Mouse (Mus musculus) lung, adult 2 months (tissue): ENCODE results near the gene Itga9.

Source experiments
- CTCF ChIP-seq: fragments of 200-500 bp; IDR thresholded peaks from 2 replicates; pipeline ENCODE4 v1.5.1; 2011; ENCODE audit warnings: mild to moderate bottlenecking, low read length, control low read depth; ENCODE audit not compliant: insufficient read depth
- POLR2A ChIP-seq: fragments of 200-500 bp; IDR thresholded peaks from 2 replicates; pipeline ENCODE4 v1.6.1; 2011; ENCODE audit warnings: low read depth, mild to moderate bottlenecking, control low read depth, low read length, borderline replicate concordance; ENCODE audit errors: extremely low read depth

DNA sequence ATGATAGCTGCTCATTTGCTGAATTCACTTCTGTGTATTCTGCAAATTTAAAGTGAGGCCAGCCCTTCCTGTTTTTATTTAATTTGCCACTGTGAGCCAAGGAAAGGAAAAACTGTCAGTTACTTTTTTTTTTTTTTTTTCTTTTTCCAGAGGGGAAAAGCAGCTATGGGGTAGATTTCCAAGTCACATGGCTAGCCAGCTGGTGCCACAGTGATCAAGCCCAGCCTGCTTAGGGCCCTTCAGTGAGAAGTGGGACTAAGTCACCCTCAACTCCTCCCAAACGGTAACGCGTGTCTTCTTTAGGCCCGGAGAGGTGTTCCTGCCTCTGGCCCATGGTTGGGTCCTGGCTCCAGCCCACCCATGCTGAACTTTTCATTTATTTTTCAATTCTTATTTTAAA, 156.7 kb downstream of the Itga9 start:
- TF ChIP-seq CTCF (no peak), POLR2A (no peak)
